Mouse (Mus musculus) liver, embryonic 15.5 days (tissue): ENCODE data around the gene Iqsec2. TPM values are rescaled to one million over a fixed set of nuclear protein-coding genes. Genes with fewer than 3 reads are reported as not detected.

Experiments used
- polyA plus RNA-seq: library from polyadenylated mRNA; unstranded; fragments of >200 nt; fragmentation: Nextera tagmentation; extraction: Ambion mirVana; gene quantifications from 2 replicates; pipeline ENCODE4 v1.2.1, GENCODE M21; 2015

Gene Iqsec2
- polyA plus RNA-seq, 1 experiment from 2014 or later, result 1.2 TPM

Other genes with a start within 250 kb of the Iqsec2 start
- 106 and 113 TPM in 2 replicates for gene Hsd17b10, start 142.4 kb upstream of the Iqsec2 start, polyA plus RNA-seq
- 1.9 and 2.0 TPM in 2 replicates for gene Ribc1, start 128.0 kb upstream of the Iqsec2 start, polyA plus RNA-seq
- gene Smc1a, start 127.8 kb upstream of the Iqsec2 start, polyA plus RNA-seq, result 47.7 and 48.6 TPM in 2 replicates
- 19.6 and 24.4 TPM in 2 replicates for gene Kdm5c, start 88.8 kb downstream of the Iqsec2 start, polyA plus RNA-seq
- gene Kantr, start 183.2 kb downstream of the Iqsec2 start, polyA plus RNA-seq, result 2.8 and 3.2 TPM in 2 replicates
- gene Tspyl2, start 198.2 kb downstream of the Iqsec2 start, polyA plus RNA-seq, result 4.5 and 5.5 TPM in 2 replicates
- gene Gpr173, start 224.4 kb downstream of the Iqsec2 start, polyA plus RNA-seq, result 0.03 and 0.12 TPM in 2 replicates